Mouse (Mus musculus) small intestine, adult 2 months (tissue): ENCODE results near the gene Tent5c. TPM values are rescaled to one million over a fixed set of nuclear protein-coding genes. Genes with fewer than 3 reads are reported as not detected.

Experiments used
- H3K27ac ChIP-seq: fragments of 200-500 bp; 2 replicates; pipeline ENCODE4 v1.5.1; 2012; ENCODE audit warnings: low read depth, low read length, control low read depth, inconsistent platforms; ENCODE audit not compliant: insufficient read depth
- H3K27me3 ChIP-seq: fragments of 200-500 bp; 2 replicates; pipeline ENCODE4 v1.6.1; 2012; ENCODE audit warnings: mild to moderate bottlenecking, moderate library complexity, low read length, inconsistent platforms; ENCODE audit not compliant: control insufficient read depth, insufficient read depth
- H3K36me3 ChIP-seq: fragments of 200-500 bp; 2 replicates; pipeline ENCODE4 v1.6.1; 2012; ENCODE audit warnings: mild to moderate bottlenecking, low read length, control low read depth, inconsistent platforms; ENCODE audit not compliant: control insufficient read depth, insufficient read depth
- H3K4me1 ChIP-seq: fragments of 200-500 bp; 2 replicates; pipeline ENCODE4 v1.6.1; 2012; ENCODE audit warnings: low read length, inconsistent platforms, mixed read lengths; ENCODE audit not compliant: control insufficient read depth, insufficient read depth, insufficient read length
- H3K4me3 ChIP-seq: fragments of 200-500 bp; 2 replicates; pipeline ENCODE4 v1.5.1; 2012; ENCODE audit warnings: low read depth, mild to moderate bottlenecking, control low read depth, inconsistent platforms, low read length, moderate library complexity
- CTCF ChIP-seq: fragments of 200-500 bp; IDR thresholded peaks from 2 replicates; pipeline ENCODE4 v1.5.1; 2012; ENCODE audit warnings: low read depth, mild to moderate bottlenecking, control low read depth, inconsistent platforms, low read length, moderate library complexity, mixed read lengths; ENCODE audit not compliant: insufficient replicate concordance, insufficient read length; ENCODE audit errors: extremely low read depth
- POLR2A ChIP-seq: fragments of 200-500 bp; IDR thresholded peaks from 2 replicates; pipeline ENCODE4 v1.6.1; 2012; ENCODE audit warnings: low read depth, mild to moderate bottlenecking, control low read depth, inconsistent platforms, low read length, moderate library complexity
- WGBS: fragments of 180-500 bp; shearing (Covaris S2); methylation state at CpG from one replicate; pipeline ENCODE4 v1.1.7; 2018; 5-methylcytosine and 5-hydroxymethylcytosine counted together
- polyA plus RNA-seq: library from polyadenylated mRNA; depleted of rRNA; stranded (reverse); fragments of >200 nt; gene quantifications from 2 replicates; pipeline ENCODE4 v1.2.3, GENCODE M21; 2012; rRNA removed

Gene Tent5c
- polyA plus RNA-seq = 7.7 and 10.3 TPM in 2 replicates

- WGBS = under 1% methylated on average over 71 of the region's 73 CpGs
- Histone ChIP-seq H3K27me3 (no peaks in the 10 kb centered on the region), H3K4me3 (peak within 1 kb of the TSS; percentile 89), H3K36me3 (no peaks in the 10 kb centered on the region), H3K4me1 (peaks cover 4% of the 10 kb centered on the region; the same call in 1 of the 2 replicates), H3K27ac (peak within 1 kb of the TSS; percentile 30)
- TF ChIP-seq POLR2A (peak; percentile 70; the same call in 1 of the 2 replicates), CTCF (no peak)
These were observed at the start of gene Tent5c for GRCm38 (mm10) chr3:100489133-100490009. TSS of gene Tent5c (minus strand) at chr3:100489324.

- TF ChIP-seq POLR2A (no peak), CTCF (no peak)
- H3K27ac ChIP-seq = no peak overlapping the region
- H3K36me3 ChIP-seq = no peaks in the 10 kb centered on the region
- no peaks in the 10 kb centered on the region for H3K4me1 ChIP-seq
- no peaks in the 10 kb centered on the region for H3K27me3 ChIP-seq
- no peak overlapping the region for H3K4me3 ChIP-seq
- 77% methylated on average over 2 of the region's 2 CpGs for WGBS
These were observed 47.6 kb upstream of the Tent5c start for GRCm38 (mm10) chr3:100536686-100537085.

GRCm38 (mm10) chr3:100535902-100536301 is 46.8 kb upstream of the Tent5c start:
- H3K27ac ChIP-seq = no peak overlapping the region
- no peaks in the 10 kb centered on the region for H3K36me3 ChIP-seq
- H3K4me3 ChIP-seq = no peak overlapping the region
- TF ChIP-seq POLR2A (no peak), CTCF (no peak)
- H3K4me1 ChIP-seq = no peaks in the 10 kb centered on the region
- 29% methylated on average over 4 of the region's 4 CpGs for WGBS
- no peaks in the 10 kb centered on the region for H3K27me3 ChIP-seq

- 76% methylated on average over 3 of the region's 3 CpGs for WGBS
These were observed 46.2 kb upstream of the Tent5c start for GRCm38 (mm10) chr3:100535298-100535697.

GRCm38 (mm10) chr3:100534394-100534793 is 45.3 kb upstream of the Tent5c start:
- Histone ChIP-seq H3K36me3 (no peaks in the 10 kb centered on the region), H3K4me1 (no peaks in the 10 kb centered on the region), H3K4me3 (no peak overlapping the region), H3K27me3 (no peaks in the 10 kb centered on the region), H3K27ac (no peak overlapping the region)
- WGBS = 75% methylated on average over 3 of the region's 3 CpGs
- no peak for TF ChIP-seq CTCF
- TF ChIP-seq POLR2A = no peak

More at GRCm38 (mm10) chr3:100535298-100535697, 46.2 kb upstream of the Tent5c start:
- H3K4me3 ChIP-seq = no peak overlapping the region
- TF ChIP-seq CTCF = no peak
- no peak for TF ChIP-seq POLR2A
- H3K27me3 ChIP-seq = no peaks in the 10 kb centered on the region
- H3K27ac ChIP-seq = no peak overlapping the region
- H3K36me3 ChIP-seq = no peaks in the 10 kb centered on the region
- H3K4me1 ChIP-seq = no peaks in the 10 kb centered on the region

GRCm38 (mm10) chr3:100533429-100533828 is 44.3 kb upstream of the Tent5c start:
- TF ChIP-seq CTCF (no peak), POLR2A (no peak)
- H3K27me3 ChIP-seq = no peaks in the 10 kb centered on the region
- H3K36me3 ChIP-seq = no peaks in the 10 kb centered on the region
- H3K4me1 ChIP-seq = no peaks in the 10 kb centered on the region
- H3K4me3 ChIP-seq = no peak overlapping the region
- H3K27ac ChIP-seq = no peak overlapping the region

GRCm38 (mm10) chr3:100530919-100531318 is 41.8 kb upstream of the Tent5c start:
- H3K4me3 ChIP-seq = no peak overlapping the region
- no peak for TF ChIP-seq CTCF
- no peak for TF ChIP-seq POLR2A
- no peak overlapping the region for H3K27ac ChIP-seq
- no peaks in the 10 kb centered on the region for H3K4me1 ChIP-seq
- no peaks in the 10 kb centered on the region for H3K36me3 ChIP-seq
- WGBS = 86% methylated on average over 5 of the region's 5 CpGs
- no peaks in the 10 kb centered on the region for H3K27me3 ChIP-seq
